Comparison of ENCODE assay signal across 8 mouse cellular contexts in the genomic region with DNA sequence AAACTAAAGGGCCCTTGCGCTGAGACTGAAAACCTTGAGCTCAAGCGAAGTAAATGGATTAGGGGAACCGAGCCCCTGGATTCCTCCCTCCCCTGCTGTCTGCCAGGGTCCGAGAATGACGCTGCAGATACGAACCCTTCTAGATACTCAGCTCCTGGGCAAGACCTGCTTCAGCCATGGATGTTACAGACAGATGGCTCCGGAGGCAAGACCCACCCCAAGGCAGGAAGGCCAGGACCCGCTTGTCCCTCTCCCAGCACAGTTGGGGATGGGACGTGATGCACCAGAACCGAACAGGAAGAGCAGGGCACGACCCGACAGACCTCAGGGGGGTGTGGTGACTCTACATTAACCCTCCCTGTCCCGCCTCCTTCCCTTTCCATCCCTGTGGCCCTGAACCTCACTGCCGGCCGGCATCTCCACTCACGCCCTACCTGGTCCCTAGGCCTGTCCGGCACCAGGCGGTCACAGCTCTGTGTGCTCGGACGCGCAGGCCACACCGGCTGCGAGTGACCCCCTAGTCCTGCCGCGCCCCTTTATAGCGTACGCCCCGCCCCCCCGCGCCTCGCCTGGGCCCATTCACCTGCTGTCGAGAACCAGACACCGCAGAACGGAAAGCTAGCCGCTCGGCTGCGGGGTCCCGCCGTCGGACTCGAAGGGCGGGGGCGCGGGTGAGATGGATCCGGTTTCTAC.
DNase-seq lines count a peak whose midpoint lies in the region; ATAC-seq lines count a peak whose summit lies in the region.

No protein-coding gene starts in this region.

- no peak overlapping the region for H3K9ac ChIP-seq in lung, embryonic 15.5 days
- H3K9ac ChIP-seq in neural tube, embryonic 14.5 days (replicated peaks; ENCODE audit: low read depth, low read length), result no peak overlapping the region

- peak overlapping the region; percentile 48 for H3K4me3 ChIP-seq in lung, embryonic 15.5 days
- H3K4me3 ChIP-seq in brown adipose tissue, adult 24 weeks (ENCODE audit: insufficient read depth, low read depth, low read length), result peak overlapping the region; percentile 12; the same call in 1 of the 2 replicates
- H3K4me3 ChIP-seq in neural tube, embryonic 14.5 days (ENCODE audit: low read depth, low read length), result peak overlapping the region; percentile 7

- no peaks in the 10 kb centered on the region for H3K9me3 ChIP-seq in lung, embryonic 15.5 days
- no peaks in the 10 kb centered on the region for H3K9me3 ChIP-seq in neural tube, embryonic 14.5 days (ENCODE audit: control insufficient read depth, low read length)

- H3K4me1 ChIP-seq in lung, embryonic 15.5 days, result peaks cover 57% of the 10 kb centered on the region
- H3K4me1 ChIP-seq in brown adipose tissue, adult 24 weeks (ENCODE audit: control insufficient read depth, insufficient read depth, insufficient read length, low read length), result peaks cover 2% of the 10 kb centered on the region; the same call in 1 of the 2 replicates
- H3K4me1 ChIP-seq in neural tube, embryonic 14.5 days (ENCODE audit: control insufficient read depth, insufficient read depth, low read length), result peaks cover 2% of the 10 kb centered on the region; the same call in 1 of the 2 replicates

- no peak for DNase-seq in lung, postnatal 14 days
- peak; percentile 66 for DNase-seq in induced T-regulatory cell, adult 2 months (ENCODE audit: low read depth)
- no peak for DNase-seq in testis, postnatal 10 days (ENCODE audit: low spot score)
- no peak for DNase-seq in cerebellum, adult 11-12 months
- DNase-seq in left cerebral cortex, postnatal 25 days (ENCODE audit: low spot score in 2 of 2), result no peak

- intact Hi-C loops in left cerebral cortex, postnatal 25 days (cut with DNase I), result no loop called here

- no peaks in the 10 kb centered on the region for H3K36me3 ChIP-seq in lung, embryonic 15.5 days
- no peaks in the 10 kb centered on the region for H3K36me3 ChIP-seq in neural tube, embryonic 14.5 days (ENCODE audit: control insufficient read depth, insufficient read depth, low read length)

- H3K4me2 ChIP-seq in lung, embryonic 15.5 days, result peak overlapping the region; percentile 58
- H3K4me2 ChIP-seq in neural tube, embryonic 14.5 days (ENCODE audit: low read depth, low read length), result peak overlapping the region; percentile 23; the same call in 1 of the 2 replicates

- 2% methylated on average over 45 of the region's 45 CpGs for WGBS in lung, embryonic 15.5 days
- WGBS in neural tube, embryonic 14.5 days, result under 1% methylated on average over 45 of the region's 45 CpGs

- no peak for ATAC-seq in lung, embryonic 15.5 days (ENCODE audit: borderline replicate concordance, extremely low read depth, low FRiP score, low TSS enrichment)
- no peak for ATAC-seq in neural tube, embryonic 14.5 days (ENCODE audit: low read depth)

- H3K27me3 ChIP-seq in lung, embryonic 15.5 days, result peaks cover 98% of the 10 kb centered on the region
- H3K27me3 ChIP-seq in neural tube, embryonic 14.5 days (ENCODE audit: control insufficient read depth, insufficient read depth, low read length), result peaks cover 68% of the 10 kb centered on the region

- H3K27ac ChIP-seq in lung, embryonic 15.5 days, result no peak overlapping the region
- H3K27ac ChIP-seq in brown adipose tissue, adult 24 weeks (replicated peaks; ENCODE audit: low read depth, low read length), result no peak overlapping the region
- 0 out of 2 replicates have a peak overlapping the region, but pooled peaks have one; percentile 28 for H3K27ac ChIP-seq in neural tube, embryonic 14.5 days (ENCODE audit: low read depth, low read length)
